Mouse (Mus musculus): ENCODE data around the gene Zfp426. TPM values are rescaled to one million over a fixed set of nuclear protein-coding genes. Genes with fewer than 3 reads are reported as not detected.

Zfp426 gene
- polyA plus RNA-seq (2015; fragmentation: Nextera tagmentation; extraction: Ambion mirVana) = 19.2 and 22.8 TPM in 2 replicates

DNA sequence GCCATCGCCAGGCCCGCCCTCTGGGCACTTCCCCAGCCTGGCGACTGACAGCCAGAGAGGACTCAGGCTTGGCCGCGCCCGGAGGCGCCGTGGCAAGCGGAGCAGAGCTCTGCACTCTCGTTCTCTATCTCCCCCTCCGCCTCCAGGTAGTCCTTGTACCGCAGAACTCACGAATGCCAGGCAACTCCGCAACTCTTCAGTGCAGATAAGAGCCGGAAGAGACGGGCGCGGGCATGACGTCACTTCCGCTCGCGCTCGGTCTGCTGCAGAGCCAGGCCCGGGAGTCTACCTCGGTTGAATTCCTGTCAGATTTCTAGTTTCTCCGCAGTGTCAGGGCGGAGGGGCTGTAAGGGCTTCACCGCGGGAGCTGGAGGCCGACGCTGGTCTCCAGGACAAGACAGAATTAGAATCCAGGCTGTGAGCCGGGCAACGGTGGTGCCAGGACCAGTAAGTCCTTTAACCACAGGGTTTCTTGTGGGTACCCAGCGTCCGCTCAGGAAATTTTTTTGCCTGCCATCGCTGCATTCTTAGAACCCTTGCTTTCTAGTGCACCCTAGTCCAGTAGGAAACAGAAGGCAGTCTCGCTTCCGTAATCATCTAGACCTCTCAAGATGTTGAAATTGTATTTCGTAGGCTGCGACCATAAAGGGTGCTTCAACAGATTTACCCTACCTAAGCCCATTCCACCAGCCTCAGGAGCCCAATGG, at the start of gene Zfp426:
Gene Zfp426, minus strand, starts transcription at position 220 of the 707 bp plus-strand sequence.
- Histone ChIP-seq H3K4me2 (peak within 1 kb of the TSS; percentile 80), H3K27ac (peak within 1 kb of the TSS; percentile 98), H3K36me3 (peaks cover 20% of the 10 kb centered on the region), H3K4me1 (peaks cover 15% of the 10 kb centered on the region), H3K4me3 (peak within 1 kb of the TSS; percentile 88), H3K27me3 (no peaks in the 10 kb centered on the region), H3K9me3 (no peaks in the 10 kb centered on the region), H3K9ac (peak within 1 kb of the TSS; percentile 85)
- WGBS = under 1% methylated on average over 40 of the region's 40 CpGs
- peak; percentile 97 for ATAC-seq (ENCODE audit: borderline replicate concordance, extremely low read depth, low FRiP score, low TSS enrichment)

GRCm38 (mm10) chr9:20536598-20536997, 44.1 kb upstream of the Zfp426 start:
- ATAC-seq (ENCODE audit: borderline replicate concordance, extremely low read depth, low FRiP score, low TSS enrichment) = no peak
- Histone ChIP-seq H3K27ac (no peak overlapping the region), H3K27me3 (no peaks in the 10 kb centered on the region), H3K9ac (no peak overlapping the region), H3K4me2 (no peak overlapping the region), H3K36me3 (no peaks in the 10 kb centered on the region), H3K4me1 (no peaks in the 10 kb centered on the region), H3K4me3 (no peak overlapping the region), H3K9me3 (no peaks in the 10 kb centered on the region)
- 83% methylated on average over 2 of the region's 2 CpGs for WGBS

DNA sequence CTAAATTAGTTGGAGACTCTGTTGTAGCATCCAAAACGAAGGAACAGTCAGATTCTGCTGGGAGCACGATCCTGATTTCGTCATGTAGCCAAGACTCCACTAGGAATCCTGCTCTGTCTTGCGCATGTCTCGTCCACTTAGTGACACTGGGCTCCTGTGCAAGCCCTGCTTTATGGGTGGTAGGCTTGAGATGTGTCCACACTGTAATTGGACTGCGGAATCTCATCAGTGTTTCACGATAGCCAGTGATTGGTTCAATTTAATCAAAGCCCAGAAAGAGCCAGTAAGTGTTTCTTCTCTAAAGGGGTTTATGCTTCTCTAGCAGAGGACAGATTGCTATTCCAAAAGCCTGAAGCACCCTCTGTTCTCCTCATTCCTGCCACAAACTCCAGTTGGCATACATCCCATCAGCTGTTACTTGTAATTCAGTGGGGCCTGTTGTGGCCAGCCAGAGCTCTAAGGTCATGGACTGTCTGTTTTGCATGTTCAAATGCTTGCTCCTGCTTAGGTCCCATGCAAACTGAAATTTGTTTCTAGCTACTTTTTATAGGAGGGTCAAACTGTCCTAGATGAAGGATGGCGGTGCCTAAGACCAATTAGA, 41.9 kb upstream of the Zfp426 start:
- no peaks in the 10 kb centered on the region for H3K4me1 ChIP-seq
- H3K9ac ChIP-seq = no peak overlapping the region
- no peak overlapping the region for H3K4me3 ChIP-seq
- no peak overlapping the region for H3K4me2 ChIP-seq
- H3K36me3 ChIP-seq = no peaks in the 10 kb centered on the region
- 69% methylated on average over 8 of the region's 8 CpGs for WGBS
- no peaks in the 10 kb centered on the region for H3K27me3 ChIP-seq
- ATAC-seq (ENCODE audit: borderline replicate concordance, extremely low read depth, low FRiP score, low TSS enrichment) = no peak
- H3K9me3 ChIP-seq = no peaks in the 10 kb centered on the region
- no peak overlapping the region for H3K27ac ChIP-seq

GRCm38 (mm10) chr9:20521306-20521957, 28.9 kb upstream of the Zfp426 start, which contains the start of gene Zfp266:
Gene Zfp266 (minus strand): TSS chr9:20521417.
- H3K27ac ChIP-seq = peak within 1 kb of the TSS; percentile 98
- H3K4me2 ChIP-seq = peak within 1 kb of the TSS; percentile 69
- WGBS = under 1% methylated on average over 46 of the region's 46 CpGs
- peak; percentile 93 for ATAC-seq (ENCODE audit: borderline replicate concordance, extremely low read depth, low FRiP score, low TSS enrichment)
- H3K27me3 ChIP-seq = no peaks in the 10 kb centered on the region
- H3K36me3 ChIP-seq = peaks cover 11% of the 10 kb centered on the region; the same call in 1 of the 2 replicates
- H3K4me1 ChIP-seq = peaks cover 30% of the 10 kb centered on the region
- H3K9ac ChIP-seq = peak within 1 kb of the TSS; percentile 86
- H3K9me3 ChIP-seq = no peaks in the 10 kb centered on the region
- peak within 1 kb of the TSS; percentile 68 for H3K4me3 ChIP-seq

DNA sequence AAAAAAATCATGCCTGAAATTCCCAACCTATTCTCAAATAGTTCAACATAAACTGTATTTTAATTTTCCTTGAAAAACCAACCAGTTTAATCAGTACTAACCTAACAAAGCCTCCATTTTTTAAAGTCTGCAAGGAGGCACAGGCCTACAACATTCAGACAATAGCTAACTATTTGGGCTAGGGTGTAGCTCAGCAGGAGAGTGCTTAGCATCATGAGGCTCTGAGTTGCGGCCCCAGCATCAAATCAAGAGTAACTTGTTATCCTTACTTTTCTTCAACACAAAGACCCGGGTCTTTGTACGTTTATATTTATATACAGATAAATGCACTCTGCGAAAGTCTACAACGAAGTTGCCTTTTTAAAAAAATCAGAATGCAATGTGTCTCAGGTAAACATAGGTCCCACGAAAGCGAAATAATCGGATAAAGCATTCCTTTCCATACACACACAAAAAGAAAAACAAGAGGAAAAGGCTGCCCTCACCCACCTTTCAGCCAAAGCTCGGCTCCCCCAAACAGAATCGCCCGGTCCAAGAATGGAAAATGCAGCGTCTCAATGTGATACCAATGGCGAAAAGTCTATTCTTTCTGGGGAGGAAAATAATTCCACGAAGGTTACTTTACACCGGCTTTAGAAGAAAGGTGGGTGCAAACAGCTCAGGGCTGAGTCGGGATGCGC, 28.1 kb upstream of the Zfp426 start:
- under 1% methylated on average over 17 of the region's 17 CpGs for WGBS
- no peaks in the 10 kb centered on the region for H3K9me3 ChIP-seq
- peaks cover 30% of the 10 kb centered on the region for H3K4me1 ChIP-seq
- H3K4me3 ChIP-seq = peak overlapping the region; percentile 68
- H3K4me2 ChIP-seq = peak overlapping the region; percentile 69
- H3K36me3 ChIP-seq = peaks cover 17% of the 10 kb centered on the region; the same call in 1 of the 2 replicates
- no peak; the same call in 1 of the 2 replicates for ATAC-seq (ENCODE audit: borderline replicate concordance, extremely low read depth, low FRiP score, low TSS enrichment)
- peak overlapping the region; percentile 98 for H3K27ac ChIP-seq
- H3K27me3 ChIP-seq = no peaks in the 10 kb centered on the region
- peak overlapping the region; percentile 86 for H3K9ac ChIP-seq

DNA sequence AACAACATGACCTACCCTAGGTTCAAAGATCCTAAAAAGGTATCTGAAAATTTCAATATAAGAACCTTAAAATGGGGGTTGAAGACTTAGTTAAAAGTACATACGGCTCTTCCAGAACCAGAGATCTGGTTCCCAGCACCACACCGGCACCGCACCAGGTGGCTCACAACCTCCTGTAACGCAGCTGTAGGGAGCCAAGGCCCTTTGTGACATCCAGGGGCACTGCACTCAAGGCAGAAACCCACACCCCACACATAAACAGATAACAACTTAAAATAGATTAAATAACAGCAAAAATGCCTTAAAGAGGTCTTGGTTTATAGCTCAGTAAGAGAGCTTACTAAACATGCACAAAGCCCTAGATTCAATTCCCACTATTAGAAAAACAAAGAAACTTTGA, 27.4 kb upstream of the Zfp426 start:
- H3K36me3 ChIP-seq = peaks cover 21% of the 10 kb centered on the region; the same call in 1 of the 2 replicates
- H3K27ac ChIP-seq = no peak overlapping the region
- H3K27me3 ChIP-seq = no peaks in the 10 kb centered on the region
- peak overlapping the region; percentile 73 for H3K4me2 ChIP-seq
- no peaks in the 10 kb centered on the region for H3K9me3 ChIP-seq
- H3K4me3 ChIP-seq = peak overlapping the region; percentile 45
- peak overlapping the region; percentile 41 for H3K9ac ChIP-seq
- ATAC-seq (ENCODE audit: borderline replicate concordance, extremely low read depth, low FRiP score, low TSS enrichment) = no peak
- 11% methylated on average over 4 of the region's 4 CpGs for WGBS
- H3K4me1 ChIP-seq = peaks cover 36% of the 10 kb centered on the region

DNA sequence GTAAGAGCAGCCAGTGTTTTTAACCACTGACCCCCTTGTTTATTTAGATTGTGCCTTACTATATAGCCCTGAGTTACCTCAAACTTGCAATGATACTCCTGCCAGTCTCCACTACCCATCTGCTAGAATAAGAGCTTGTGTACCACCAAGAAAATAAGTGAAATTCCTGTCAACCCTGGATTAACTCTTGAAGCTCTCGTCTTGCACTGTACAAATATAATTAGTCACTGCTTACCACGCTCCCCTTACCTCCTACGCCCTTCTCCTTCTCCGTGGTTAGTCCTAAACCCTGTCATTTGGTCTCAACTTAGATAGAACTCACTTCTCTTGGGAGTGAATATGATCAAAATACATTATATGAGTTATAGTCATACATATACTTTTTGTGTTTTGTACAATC, 26.2 kb upstream of the Zfp426 start:
- H3K36me3 ChIP-seq = peaks cover 21% of the 10 kb centered on the region; the same call in 1 of the 2 replicates
- H3K4me3 ChIP-seq = peak overlapping the region; percentile 45; the same call in 1 of the 2 replicates
- no peaks in the 10 kb centered on the region for H3K27me3 ChIP-seq
- 47% methylated on average over 4 of the region's 4 CpGs for WGBS
- H3K4me2 ChIP-seq = peak overlapping the region; percentile 73
- ATAC-seq (ENCODE audit: borderline replicate concordance, extremely low read depth, low FRiP score, low TSS enrichment) = no peak
- no peak overlapping the region; the same call in 1 of the 2 replicates for H3K9ac ChIP-seq
- peaks cover 46% of the 10 kb centered on the region for H3K4me1 ChIP-seq
- H3K9me3 ChIP-seq = no peaks in the 10 kb centered on the region
- H3K27ac ChIP-seq = no peak overlapping the region

GRCm38 (mm10) chr9:20517727-20518126, 25.2 kb upstream of the Zfp426 start:
- no peak overlapping the region for H3K9ac ChIP-seq
- H3K27ac ChIP-seq = no peak overlapping the region
- peaks cover 53% of the 10 kb centered on the region for H3K4me1 ChIP-seq
- H3K27me3 ChIP-seq = no peaks in the 10 kb centered on the region
- WGBS = 91% methylated on average over 1 of the region's 1 CpGs
- no peak overlapping the region for H3K4me3 ChIP-seq
- peaks cover 21% of the 10 kb centered on the region; the same call in 1 of the 2 replicates for H3K36me3 ChIP-seq
- H3K4me2 ChIP-seq = no peak overlapping the region
- no peak for ATAC-seq (ENCODE audit: borderline replicate concordance, extremely low read depth, low FRiP score, low TSS enrichment)
- H3K9me3 ChIP-seq = no peaks in the 10 kb centered on the region

GRCm38 (mm10) chr9:20514016-20514415, 21.5 kb upstream of the Zfp426 start:
- Histone ChIP-seq H3K4me1 (peaks cover 38% of the 10 kb centered on the region), H3K9ac (no peak overlapping the region), H3K27me3 (no peaks in the 10 kb centered on the region), H3K4me2 (peak overlapping the region; percentile 16; the same call in 1 of the 2 replicates), H3K4me3 (no peak overlapping the region), H3K27ac (peak overlapping the region; percentile 70), H3K36me3 (peaks cover 34% of the 10 kb centered on the region), H3K9me3 (no peaks in the 10 kb centered on the region)
- WGBS = 51% methylated on average over 3 of the region's 3 CpGs
- peak; percentile 91 for ATAC-seq (ENCODE audit: borderline replicate concordance, extremely low read depth, low FRiP score, low TSS enrichment)

- Histone ChIP-seq H3K9me3 (no peaks in the 10 kb centered on the region), H3K27me3 (no peaks in the 10 kb centered on the region), H3K27ac (no peak overlapping the region), H3K36me3 (peaks cover 34% of the 10 kb centered on the region), H3K4me2 (no peak overlapping the region), H3K9ac (no peak overlapping the region), H3K4me3 (no peak overlapping the region), H3K4me1 (peaks cover 28% of the 10 kb centered on the region)
- ATAC-seq (ENCODE audit: borderline replicate concordance, extremely low read depth, low FRiP score, low TSS enrichment) = no peak
- WGBS = 69% methylated on average over 8 of the region's 8 CpGs
Observed at GRCm38 (mm10) chr9:20512714-20513113, 20.2 kb upstream of the Zfp426 start.

DNA sequence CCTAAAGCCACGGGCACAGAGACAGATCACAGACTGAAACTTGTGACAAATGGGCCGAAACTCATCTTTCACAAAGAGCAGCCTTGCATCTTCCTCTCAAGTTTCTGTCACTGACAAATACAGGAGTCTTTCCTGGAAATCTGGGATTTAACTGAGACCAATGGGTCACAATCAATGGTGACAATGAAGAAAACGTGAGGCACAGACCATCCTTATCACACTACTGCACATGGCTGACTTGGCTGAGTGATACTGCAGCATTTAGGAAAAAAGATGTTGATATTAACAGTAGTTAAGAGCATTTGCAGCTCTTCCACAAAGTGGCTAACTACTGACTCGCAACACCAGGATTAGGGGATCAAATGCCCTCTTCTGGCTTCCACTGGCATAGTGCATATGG, 19.1 kb upstream of the Zfp426 start:
- WGBS = 83% methylated on average over 4 of the region's 4 CpGs
- H3K9me3 ChIP-seq = no peaks in the 10 kb centered on the region
- peaks cover 33% of the 10 kb centered on the region for H3K36me3 ChIP-seq
- no peak overlapping the region for H3K4me3 ChIP-seq
- H3K27ac ChIP-seq = no peak overlapping the region
- H3K4me2 ChIP-seq = no peak overlapping the region
- no peak overlapping the region for H3K9ac ChIP-seq
- H3K4me1 ChIP-seq = peaks cover 24% of the 10 kb centered on the region
- ATAC-seq (ENCODE audit: borderline replicate concordance, extremely low read depth, low FRiP score, low TSS enrichment) = no peak
- no peaks in the 10 kb centered on the region for H3K27me3 ChIP-seq
